Comparison of ENCODE assay signal across 18 mouse cellular contexts in the genomic region with DNA sequence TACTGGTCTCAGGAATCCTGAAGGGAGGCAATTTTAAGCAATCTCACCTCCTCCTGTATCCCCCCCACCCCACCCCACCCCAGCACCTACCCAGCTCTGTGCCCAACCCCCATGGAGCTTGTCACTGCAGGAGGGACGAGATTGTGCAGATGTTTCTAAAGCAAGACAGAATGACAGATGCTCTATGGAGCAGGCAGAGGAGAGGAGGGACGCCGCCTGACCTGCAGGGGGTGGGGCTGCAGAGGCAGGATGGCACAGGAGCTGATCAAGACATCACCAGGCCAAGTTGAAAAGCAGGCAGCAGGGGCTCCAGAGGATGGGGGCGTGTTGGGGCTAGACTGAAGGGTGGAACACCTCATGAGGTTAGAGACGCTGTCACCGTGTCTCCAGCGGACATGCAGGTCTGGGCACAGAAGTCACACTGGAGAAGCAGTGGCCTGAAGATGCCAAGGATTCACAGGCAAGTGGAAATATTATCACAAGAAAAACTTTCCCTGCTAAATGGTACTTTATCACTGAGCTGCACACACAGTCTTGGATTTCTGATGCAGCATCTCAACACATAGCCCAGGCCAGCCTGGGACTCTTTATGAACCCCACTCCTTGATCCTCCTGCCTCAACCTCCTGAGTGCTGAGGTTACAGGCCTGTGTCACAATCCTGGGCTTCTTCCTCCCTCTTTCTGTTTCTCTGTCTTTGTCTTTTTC. TPM values are rescaled to one million over a fixed set of nuclear protein-coding genes. Genes with fewer than 3 reads are reported as not detected.
DNase-seq lines count a peak whose midpoint lies in the region; ATAC-seq lines count a peak whose summit lies in the region.
"Had no signal": no experiment of that assay in that cellular context is flagged by ENCODE, and none has a peak within 500 bp of the region (broad histone marks: within the 10 kb centered on the region; RNA-seq: fewer than 3 reads in every experiment).

No protein-coding gene starts in this region.

- peaks cover 11% of the 10 kb centered on the region; the same call in 1 of the 2 replicates for H3K4me1 ChIP-seq in heart, embryonic 11.5 days (ENCODE audit: control insufficient read depth, insufficient read depth, low read length)
- H3K4me1 ChIP-seq in forebrain, embryonic 13.5 days = peaks cover 60% of the 10 kb centered on the region
- H3K4me1 ChIP-seq in hindbrain, embryonic 15.5 days (replicated peaks) = peaks cover 22% of the 10 kb centered on the region
- peaks cover 17% of the 10 kb centered on the region for H3K4me1 ChIP-seq in midbrain, embryonic 16.5 days (ENCODE audit: control insufficient read depth, insufficient read depth, low read length)
- H3K4me1 ChIP-seq: limb, embryonic 15.5 days had no signal

- peak; percentile 82 for DNase-seq in heart, adult 11 months
- no peak for DNase-seq in kidney, adult 18-20 months
- no peak for DNase-seq in left cerebral cortex, adult 8-10 months (ENCODE audit: low spot score in 2 of 2)
- no peak for DNase-seq in adrenal gland, postnatal 10 days
- DNase-seq: gastrocnemius, adult 2 months; heart, postnatal 14 days; lung, adult 2 months had no signal

- WGBS in heart, embryonic 11.5 days (ENCODE audit: insufficient replicate concordance) = 34% methylated on average over 7 of the region's 7 CpGs
- WGBS in forebrain, embryonic 13.5 days = 45% methylated on average over 7 of the region's 7 CpGs
- WGBS in hindbrain, embryonic 15.5 days = 22% methylated on average over 7 of the region's 7 CpGs
- 35% methylated on average over 7 of the region's 7 CpGs for WGBS in midbrain, embryonic 16.5 days

- ATAC-seq in heart, embryonic 11.5 days (replicated peaks; ENCODE audit: insufficient number of reproducible peaks, low FRiP score, low TSS enrichment) = no peak
- ATAC-seq in forebrain, embryonic 13.5 days = peak; percentile 42
- no peak; the same call in 1 of the 2 replicates for ATAC-seq in hindbrain, embryonic 15.5 days (ENCODE audit: low FRiP score, low read depth)
- peak; percentile 47; the same call in 1 of the 2 replicates for ATAC-seq in midbrain, embryonic 16.5 days
- ATAC-seq: intestine, embryonic 15.5 days had no signal

- no peak overlapping the region for H3K4me3 ChIP-seq in heart, embryonic 11.5 days (ENCODE audit: low read depth, low read length)
- no peak overlapping the region for H3K4me3 ChIP-seq in forebrain, embryonic 13.5 days
- no peak overlapping the region for H3K4me3 ChIP-seq in hindbrain, embryonic 15.5 days
- no peak overlapping the region for H3K4me3 ChIP-seq in midbrain, embryonic 16.5 days (ENCODE audit: low read depth, low read length)
- H3K4me3 ChIP-seq: embryonic facial prominence, embryonic 13.5 days; gastrocnemius, adult 2 months; intestine, embryonic 15.5 days; layer of hippocampus, adult 2 months; left cerebral cortex, adult 2 months; limb, embryonic 15.5 days had no signal

- no peaks in the 10 kb centered on the region for H3K27me3 ChIP-seq in heart, embryonic 11.5 days (ENCODE audit: control insufficient read depth, insufficient read depth, low read length)
- no peaks in the 10 kb centered on the region for H3K27me3 ChIP-seq in forebrain, embryonic 13.5 days
- no peaks in the 10 kb centered on the region for H3K27me3 ChIP-seq in hindbrain, embryonic 15.5 days
- no peaks in the 10 kb centered on the region for H3K27me3 ChIP-seq in midbrain, embryonic 16.5 days (ENCODE audit: control insufficient read depth, insufficient read depth, low read depth, low read length)
- H3K27me3 ChIP-seq: intestine, embryonic 15.5 days; limb, embryonic 15.5 days had no signal

- no peak overlapping the region for H3K9ac ChIP-seq in heart, embryonic 11.5 days (ENCODE audit: low read depth, low read length)
- H3K9ac ChIP-seq in forebrain, embryonic 13.5 days = 0 out of 2 replicates have a peak overlapping the region, but pooled peaks have one; percentile 5
- no peak overlapping the region for H3K9ac ChIP-seq in hindbrain, embryonic 15.5 days
- no peak overlapping the region for H3K9ac ChIP-seq in midbrain, embryonic 16.5 days (ENCODE audit: low read depth, low read length)
- H3K9ac ChIP-seq: embryonic facial prominence, embryonic 13.5 days; intestine, embryonic 15.5 days; limb, embryonic 15.5 days had no signal

- no peaks in the 10 kb centered on the region for H3K36me3 ChIP-seq in heart, embryonic 11.5 days (ENCODE audit: control insufficient read depth, insufficient read depth, low read length)
- H3K36me3 ChIP-seq in forebrain, embryonic 13.5 days (ENCODE audit: poor library complexity, severe bottlenecking) = peaks cover 4% of the 10 kb centered on the region; the same call in 1 of the 2 replicates
- no peaks in the 10 kb centered on the region for H3K36me3 ChIP-seq in hindbrain, embryonic 15.5 days
- no peaks in the 10 kb centered on the region for H3K36me3 ChIP-seq in midbrain, embryonic 16.5 days (ENCODE audit: control insufficient read depth, insufficient read depth, low read length)
- H3K36me3 ChIP-seq: embryonic facial prominence, embryonic 13.5 days; intestine, embryonic 15.5 days; limb, embryonic 15.5 days had no signal

- no peak overlapping the region for H3K27ac ChIP-seq in heart, embryonic 11.5 days (ENCODE audit: low read depth, low read length)
- H3K27ac ChIP-seq in forebrain, embryonic 13.5 days = 0 out of 2 replicates have a peak overlapping the region, but pooled peaks have one; percentile 35
- peak overlapping the region; percentile 34 for H3K27ac ChIP-seq in hindbrain, embryonic 15.5 days (replicated peaks)
- H3K27ac ChIP-seq in midbrain, embryonic 16.5 days (ENCODE audit: low read length) = no peak overlapping the region
- H3K27ac ChIP-seq: embryonic facial prominence, embryonic 13.5 days; gastrocnemius, adult 2 months; intestine, embryonic 15.5 days; kidney, postnatal 0 days; layer of hippocampus, adult 2 months; left cerebral cortex, adult 2 months; limb, embryonic 15.5 days had no signal

- no peak overlapping the region for H3K4me2 ChIP-seq in heart, embryonic 11.5 days
- H3K4me2 ChIP-seq in forebrain, embryonic 13.5 days = no peak overlapping the region
- no peak overlapping the region for H3K4me2 ChIP-seq in hindbrain, embryonic 15.5 days
- no peak overlapping the region for H3K4me2 ChIP-seq in midbrain, embryonic 16.5 days (ENCODE audit: low read length)
- H3K4me2 ChIP-seq: embryonic facial prominence, embryonic 13.5 days; intestine, embryonic 15.5 days; limb, embryonic 15.5 days had no signal

- H3K9me3 ChIP-seq in heart, embryonic 11.5 days (replicated peaks; ENCODE audit: control insufficient read depth, low read length) = no peaks in the 10 kb centered on the region
- no peaks in the 10 kb centered on the region for H3K9me3 ChIP-seq in forebrain, embryonic 13.5 days (replicated peaks)
- no peaks in the 10 kb centered on the region for H3K9me3 ChIP-seq in hindbrain, embryonic 15.5 days
- no peaks in the 10 kb centered on the region for H3K9me3 ChIP-seq in midbrain, embryonic 16.5 days (replicated peaks; ENCODE audit: control insufficient read depth, low read length, poor library complexity, severe bottlenecking)
- H3K9me3 ChIP-seq: embryonic facial prominence, embryonic 13.5 days; intestine, embryonic 15.5 days; limb, embryonic 15.5 days had no signal

RNA-seq across cellular contexts. Expression of a gene that starts 37.6 kb away (rescaled TPM):
- polyA plus RNA-seq in heart, embryonic 11.5 days (2014; fragmentation: Nextera tagmentation; extraction: Ambion mirVana) = 2.4 and 2.8 TPM in 2 replicates
- polyA plus RNA-seq in forebrain, embryonic 13.5 days (2015; fragmentation: Nextera tagmentation; extraction: Ambion mirVana) = 39.7 and 42.0 TPM in 2 replicates
- 36.0 and 36.2 TPM in 2 replicates for polyA plus RNA-seq in hindbrain, embryonic 15.5 days (2015; fragmentation: Nextera tagmentation; extraction: Ambion mirVana)
- 24.4 and 30.5 TPM in 2 replicates for polyA plus RNA-seq in midbrain, embryonic 16.5 days (2015; fragmentation: Nextera tagmentation; extraction: Ambion mirVana)
- total RNA-seq in left cerebral cortex, adult 8-10 months (2022) = 10 to 100 TPM; 39.6 to 46.8 (median 42.0) TPM
- total RNA-seq in adrenal gland, postnatal 10 days (2021) = 1 to 10 TPM; 3.3 to 6.4 TPM
- total RNA-seq: megakaryocyte progenitor cell, adult 5-6 weeks had no signal

Comparison
In these comparisons a context has a peak if more than half of its experiments do, and no peak if none do; other contexts are left out.
1. ATAC-seq: peak in forebrain, embryonic 13.5 days (single experiment) and midbrain, embryonic 16.5 days (single experiment); none in heart, embryonic 11.5 days (single experiment) and hindbrain, embryonic 15.5 days (single experiment).
2. H3K27ac ChIP-seq: peak in forebrain, embryonic 13.5 days (single experiment) and hindbrain, embryonic 15.5 days (single experiment); none in heart, embryonic 11.5 days (single experiment) and midbrain, embryonic 16.5 days (single experiment).